Mouse (Mus musculus) frontal cortex, postnatal 10 days (tissue): ENCODE measurements around the gene Sh3gl1.
A peak's percentile ranks its signal among the peaks of the same experiment; 100 is the strongest.
"Not testable (repeated sequence)": the region's sequence is repeated elsewhere in the genome, so short reads cannot be mapped to it uniquely, and the experiment has no call there.

ENCODE experiments used
- DNase-seq, 2 experiments: peaks; one replicate each; pipeline ENCODE4 v3.0.0; 2022; ENCODE audit warnings: low spot score in 2 of 2, mixed read lengths in 1 of 2

Gene Sh3gl1

DNA sequence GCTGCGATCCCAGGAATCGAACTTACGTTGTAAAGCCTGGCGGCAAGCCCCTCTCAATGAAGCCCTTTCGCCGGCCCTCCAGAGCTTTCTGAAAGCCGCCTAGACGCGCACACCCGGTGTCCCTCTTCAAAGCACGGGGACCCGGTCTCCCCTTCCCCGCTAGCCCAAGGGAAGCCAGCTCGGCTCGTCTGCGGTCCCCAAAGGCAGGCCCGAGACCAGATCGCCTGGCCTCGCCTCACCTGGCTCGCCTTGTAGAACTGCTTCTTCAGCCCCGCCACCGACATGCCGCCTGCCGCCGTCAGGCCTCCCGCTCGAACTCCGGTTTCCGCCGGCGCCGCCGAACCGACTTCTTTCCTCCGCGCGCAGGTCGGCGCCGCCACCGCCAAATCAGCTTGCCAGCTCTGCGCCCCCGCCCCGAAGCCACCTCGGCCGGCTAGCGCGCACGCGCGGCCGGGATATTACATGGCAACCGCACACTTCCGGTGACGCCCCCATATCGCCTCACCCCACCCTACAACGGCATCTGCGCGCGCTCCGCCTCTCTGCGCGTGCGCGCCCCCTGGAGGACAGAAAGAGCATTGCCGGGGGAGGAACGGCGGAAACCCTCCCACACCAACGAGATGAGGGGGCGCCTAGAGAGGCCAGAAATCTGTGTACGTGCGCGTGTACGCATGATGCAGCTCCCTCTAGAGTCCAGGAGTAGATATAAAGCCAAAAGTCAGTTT is at the start of gene Sh3gl1:
TSS of gene Sh3gl1 (minus strand) at position 460 of the 725 bp plus-strand sequence.
- DNase-seq: peak; percentile 98 to 99

DNA sequence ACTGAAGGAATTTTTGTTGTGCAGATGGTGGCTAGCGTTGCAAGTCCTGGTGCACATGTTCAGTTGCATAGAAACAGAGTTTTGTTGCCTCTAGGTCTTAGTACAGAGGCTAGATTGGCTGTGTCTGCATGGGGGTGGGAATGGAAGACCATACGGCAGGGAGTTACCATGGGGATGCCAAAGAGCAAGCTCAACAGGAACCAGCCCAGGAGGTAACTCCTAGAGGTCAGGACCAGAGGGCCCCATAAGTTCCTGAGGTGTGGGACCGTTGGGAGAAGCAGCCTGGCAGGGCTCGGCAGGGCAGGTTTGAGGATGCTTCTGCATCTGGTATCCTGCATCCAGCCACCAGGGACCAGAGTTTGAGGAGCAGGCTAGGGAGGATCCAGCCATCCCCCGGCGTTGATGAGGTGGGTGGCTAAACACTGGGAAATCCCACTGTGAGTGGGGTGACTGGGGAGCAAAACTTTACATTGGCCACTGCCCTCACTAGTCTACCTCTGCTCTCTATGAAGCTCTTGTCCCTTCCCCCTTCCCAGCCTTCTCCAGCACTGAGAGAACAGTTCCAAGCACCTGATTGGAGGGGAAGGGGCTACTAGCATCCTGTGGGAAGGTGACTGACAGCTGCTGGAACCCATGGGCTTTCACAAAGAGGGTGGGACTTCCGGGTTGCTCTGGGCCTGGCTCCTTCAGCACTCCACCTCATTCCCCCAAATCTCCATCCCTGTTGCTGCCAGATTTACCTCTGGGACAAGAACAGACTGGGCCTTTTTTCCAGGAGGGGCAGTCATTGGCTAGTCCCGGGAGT is 44.5 kb upstream of the Sh3gl1 start:
- peak; percentile 64 to 68 for DNase-seq

GRCm38 (mm10) chr17:56079921-56080320 is 43.5 kb upstream of the Sh3gl1 start:
- DNase-seq: no peak

DNA sequence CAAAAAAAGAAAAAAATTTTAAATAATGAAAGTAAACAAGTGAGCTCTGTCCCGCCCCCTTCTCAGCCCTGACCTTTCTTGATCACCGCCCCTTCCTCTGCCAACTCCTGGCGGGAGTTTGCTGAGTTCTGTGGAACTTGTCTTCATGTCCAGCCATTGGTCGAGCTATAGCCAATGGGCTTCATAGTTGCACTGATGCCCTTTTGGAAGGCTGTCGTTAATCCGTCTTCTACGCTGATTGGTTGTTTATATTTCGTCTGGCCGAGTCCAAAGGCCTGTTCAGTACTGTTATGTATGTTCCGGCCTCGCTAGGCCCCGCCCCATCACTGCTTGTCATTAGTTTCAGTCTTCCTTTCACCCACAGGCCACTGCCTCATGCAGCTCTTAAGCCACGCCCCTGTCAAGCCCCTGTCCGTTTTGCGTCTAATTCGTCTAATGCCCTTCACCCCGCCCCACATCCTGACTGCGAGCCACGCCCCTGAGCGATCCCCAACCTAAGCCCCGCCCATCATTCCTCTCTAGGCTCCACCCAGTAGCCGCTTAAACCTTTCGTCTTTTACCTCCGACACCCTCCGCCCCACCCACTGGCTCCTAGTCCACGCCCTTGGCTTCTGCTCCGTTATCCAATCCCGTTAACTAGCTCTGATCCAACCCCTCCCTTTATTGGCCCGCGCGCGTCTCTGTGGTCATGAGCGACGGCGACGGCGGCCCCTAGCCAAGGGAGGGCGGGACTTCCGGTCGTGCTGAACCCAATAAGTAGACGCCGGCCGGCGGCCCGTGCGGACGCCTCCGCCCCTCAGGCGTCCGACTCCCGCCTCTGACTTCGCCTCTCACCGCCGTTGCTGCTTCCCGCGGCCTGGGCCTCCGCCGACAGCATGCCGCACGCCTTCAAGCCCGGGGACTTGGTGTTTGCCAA is 42.7 kb upstream of the Sh3gl1 start, which contains the start of gene Hdgfl2:
TSS of gene Hdgfl2 (plus strand) at position 755 of the 916 bp plus-strand sequence.
- DNase-seq: peak; percentile 99 to 100

GRCm38 (mm10) chr17:56078361-56078760 is 41.9 kb upstream of the Sh3gl1 start:
- peak in 1 of 2 experiments; percentile 50 for DNase-seq

GRCm38 (mm10) chr17:56077523-56077922 is 41.1 kb upstream of the Sh3gl1 start:
- no peak for DNase-seq

GRCm38 (mm10) chr17:56074827-56075208 is 38.4 kb upstream of the Sh3gl1 start, which contains the start of gene Ubxn6:
Ubxn6 (minus strand) TSS chr17:56075028.
- DNase-seq: peak; percentile 96 to 97

- peak; percentile 61 to 69 for DNase-seq
Measured at GRCm38 (mm10) chr17:56074097-56074826, 37.8 kb upstream of the Sh3gl1 start.

- no peak for DNase-seq
Measured at GRCm38 (mm10) chr17:56072243-56072642, 35.8 kb upstream of the Sh3gl1 start.

DNA sequence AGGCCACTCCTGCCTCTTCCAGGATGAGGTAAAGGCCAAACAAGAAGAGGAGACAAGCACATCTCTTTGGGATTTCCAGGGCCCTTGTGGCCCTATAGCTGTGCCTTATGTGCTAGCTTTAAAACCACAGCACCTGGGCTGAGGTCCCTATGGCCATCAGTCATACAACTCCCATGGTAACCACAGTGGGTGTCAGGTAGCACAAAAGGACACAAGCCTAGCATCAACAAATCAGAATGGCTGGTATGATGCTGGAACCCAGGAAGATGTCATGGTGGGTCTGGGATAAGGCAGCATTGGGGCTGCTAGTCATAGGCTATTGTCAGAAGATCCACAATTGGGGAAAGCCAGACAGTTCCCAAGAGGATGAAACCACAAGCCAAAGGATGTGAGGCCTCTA is 34.7 kb upstream of the Sh3gl1 start:
- DNase-seq: no peak

- DNase-seq: no peak
Measured at GRCm38 (mm10) chr17:56069066-56069465, 32.6 kb upstream of the Sh3gl1 start.

DNA sequence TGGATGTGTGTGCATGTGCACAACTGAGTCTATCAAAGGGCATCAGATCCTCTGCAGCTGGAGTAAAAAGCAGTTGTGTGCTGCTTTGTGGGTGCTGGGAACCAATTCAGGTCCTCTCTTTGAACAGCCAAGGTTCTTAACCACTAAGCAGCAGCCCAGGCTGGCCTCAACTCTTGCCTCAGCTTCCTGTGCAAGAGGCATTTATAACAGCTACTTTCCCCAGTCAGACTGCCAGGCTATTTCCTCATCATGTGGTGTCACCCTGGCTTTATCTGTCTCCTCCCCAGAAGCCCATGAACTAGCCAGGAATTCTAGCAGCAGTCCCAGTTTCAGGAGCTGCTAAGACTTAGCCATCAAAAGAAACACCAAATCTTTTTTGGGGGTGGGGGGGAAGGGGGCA is 30.0 kb upstream of the Sh3gl1 start:
- DNase-seq: no peak

DNA sequence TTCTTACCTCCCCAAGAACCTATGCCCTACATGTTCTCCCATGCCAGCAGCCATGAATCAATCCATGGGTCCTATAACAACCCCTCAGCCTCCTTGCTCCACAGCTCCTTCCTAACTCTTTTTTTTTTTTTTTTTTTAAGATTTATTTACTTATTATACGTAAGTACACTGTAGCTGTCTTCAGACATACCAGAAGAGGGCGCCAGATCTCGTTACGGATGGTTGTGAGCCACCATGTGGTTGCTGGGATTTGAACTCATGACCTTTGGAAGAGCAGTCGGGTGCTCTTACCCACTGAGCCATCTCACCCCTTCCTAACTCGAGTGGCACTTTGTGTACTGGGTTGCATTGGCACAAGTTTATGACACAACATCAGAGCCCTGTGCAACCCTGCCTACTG is 29.3 kb upstream of the Sh3gl1 start:
- DNase-seq: not testable (repeated sequence)

DNA sequence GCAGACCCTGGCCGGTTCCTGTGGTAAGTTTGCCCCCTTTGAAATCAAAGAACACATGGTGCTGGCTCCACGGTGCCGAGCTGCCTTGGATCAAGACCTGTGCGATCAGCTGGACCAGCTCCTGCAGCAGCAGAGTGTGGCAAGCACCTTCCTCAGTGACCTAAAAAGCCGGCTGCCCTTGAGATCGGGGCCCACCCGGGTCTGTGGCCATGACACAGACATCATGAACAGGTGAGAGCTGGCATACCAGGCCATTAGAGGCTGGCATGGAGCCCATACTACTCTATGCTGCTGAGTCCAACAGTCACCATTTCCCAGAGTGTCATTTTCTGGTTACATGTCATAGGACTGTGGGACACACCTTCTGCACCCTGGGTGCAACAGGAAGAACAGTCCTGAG is 25.6 kb upstream of the Sh3gl1 start:
- no peak for DNase-seq

- DNase-seq: no peak
Measured at GRCm38 (mm10) chr17:56057381-56058120, 21.1 kb upstream of the Sh3gl1 start.

- no peak for DNase-seq
Measured at GRCm38 (mm10) chr17:56055945-56056678, 19.7 kb upstream of the Sh3gl1 start.

GRCm38 (mm10) chr17:56054938-56055337 is 18.5 kb upstream of the Sh3gl1 start:
- DNase-seq: no peak

GRCm38 (mm10) chr17:56051369-56051768 is 14.9 kb upstream of the Sh3gl1 start:
- no peak for DNase-seq

GRCm38 (mm10) chr17:56040857-56041163 is 4.4 kb upstream of the Sh3gl1 start:
- DNase-seq: no peak
